Mouse (Mus musculus): ENCODE data around the gene Akr1c12. TPM values are rescaled to one million over a fixed set of nuclear protein-coding genes. Genes with fewer than 3 reads are reported as not detected.
"Not testable (repeated sequence)": the region's sequence is repeated elsewhere in the genome, so short reads cannot be mapped to it uniquely, and the experiment has no call there.

The Akr1c12 gene
- polyA plus RNA-seq, 1 experiment = 0.84 TPM

DNA sequence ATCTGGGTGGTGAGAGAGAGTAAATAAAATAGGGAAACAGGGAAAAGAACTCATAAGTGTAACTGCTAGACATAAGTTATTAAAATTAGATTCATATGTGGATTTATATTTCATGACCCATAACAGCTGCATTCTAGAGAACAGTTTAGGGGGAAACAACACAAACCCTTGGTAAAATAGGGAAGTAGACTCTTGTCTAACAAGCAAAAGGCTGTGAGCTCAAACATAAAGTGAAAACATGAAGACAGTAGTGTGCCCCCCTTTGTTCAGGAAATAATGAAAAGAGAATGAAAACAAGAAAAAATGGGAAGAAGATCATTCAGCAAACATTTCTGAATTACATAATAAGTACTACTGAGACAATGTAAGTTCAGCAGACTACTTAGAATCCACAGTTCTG, 8.4 kb downstream of the Akr1c12 start:
- no peak overlapping the region for H3K4me3 ChIP-seq (ENCODE audit: control insufficient read depth, low read depth, low read length)
- H3K4me1 ChIP-seq (ENCODE audit: control insufficient read depth, insufficient read depth, low read length) = no peaks in the 10 kb centered on the region
- no peaks in the 10 kb centered on the region for H3K36me3 ChIP-seq (ENCODE audit: control insufficient read depth, insufficient read depth, low read length)
- H3K27ac ChIP-seq (ENCODE audit: control insufficient read depth, insufficient read depth, low read depth, low read length) = no peak overlapping the region
- no peaks in the 10 kb centered on the region for H3K27me3 ChIP-seq (ENCODE audit: control insufficient read depth, insufficient read depth, low read length)
- no peak for TF ChIP-seq POLR2A (IDR thresholded peaks at IDR 0.05; ENCODE audit: control insufficient read depth, low read depth, low read length)
- no peak for TF ChIP-seq CTCF (IDR thresholded peaks at IDR 0.05; ENCODE audit: control insufficient read depth, insufficient read depth, insufficient replicate concordance, low read depth, low read length)

DNA sequence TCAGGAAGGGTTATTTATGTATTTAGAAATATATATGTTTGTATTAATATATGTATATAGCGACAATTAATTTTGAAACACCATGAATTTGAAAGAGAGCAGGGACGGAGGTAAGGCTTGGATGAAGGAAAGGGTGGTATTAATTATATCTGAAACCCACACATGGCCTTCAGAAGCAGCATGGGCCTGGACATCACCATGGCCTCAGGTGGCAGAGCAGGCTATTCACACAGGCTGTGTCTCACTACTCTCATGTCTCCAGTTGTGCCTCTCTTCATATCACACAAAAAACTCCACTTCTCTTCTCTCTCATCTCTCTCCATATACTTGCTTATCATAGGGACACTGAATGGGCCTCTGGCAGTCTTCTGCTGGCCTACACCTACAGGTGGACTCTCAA, 13.8 kb downstream of the Akr1c12 start:
- not testable (repeated sequence) for H3K36me3 ChIP-seq (ENCODE audit: control insufficient read depth, insufficient read depth, low read length); H3K27me3 ChIP-seq (ENCODE audit: control insufficient read depth, insufficient read depth, low read length); H3K4me1 ChIP-seq (ENCODE audit: control insufficient read depth, insufficient read depth, low read length); H3K4me3 ChIP-seq (ENCODE audit: control insufficient read depth, low read depth, low read length); H3K27ac ChIP-seq (ENCODE audit: control insufficient read depth, insufficient read depth, low read depth, low read length)

- Histone ChIP-seq H3K27me3 (ENCODE audit: control insufficient read depth, insufficient read depth, low read length) (no peaks in the 10 kb centered on the region), H3K4me1 (ENCODE audit: control insufficient read depth, insufficient read depth, low read length) (no peaks in the 10 kb centered on the region), H3K27ac (ENCODE audit: control insufficient read depth, insufficient read depth, low read depth, low read length) (no peak overlapping the region), H3K4me3 (ENCODE audit: control insufficient read depth, low read depth, low read length) (no peak overlapping the region), H3K36me3 (ENCODE audit: control insufficient read depth, insufficient read depth, low read length) (no peaks in the 10 kb centered on the region)
- TF ChIP-seq CTCF (IDR thresholded peaks at IDR 0.05; ENCODE audit: control insufficient read depth, insufficient read depth, insufficient replicate concordance, low read depth, low read length) (no peak), POLR2A (IDR thresholded peaks at IDR 0.05; ENCODE audit: control insufficient read depth, low read depth, low read length) (no peak)
Measured at GRCm38 (mm10) chr13:4265047-4265446, 14.2 kb downstream of the Akr1c12 start.

- Histone ChIP-seq H3K36me3 (ENCODE audit: control insufficient read depth, insufficient read depth, low read length) (no peaks in the 10 kb centered on the region), H3K27ac (ENCODE audit: control insufficient read depth, insufficient read depth, low read depth, low read length) (no peak overlapping the region), H3K4me3 (ENCODE audit: control insufficient read depth, low read depth, low read length) (no peak overlapping the region), H3K4me1 (ENCODE audit: control insufficient read depth, insufficient read depth, low read length) (no peaks in the 10 kb centered on the region), H3K27me3 (ENCODE audit: control insufficient read depth, insufficient read depth, low read length) (no peaks in the 10 kb centered on the region)
- TF ChIP-seq POLR2A (IDR thresholded peaks at IDR 0.05; ENCODE audit: control insufficient read depth, low read depth, low read length) (no peak), CTCF (IDR thresholded peaks at IDR 0.05; ENCODE audit: control insufficient read depth, insufficient read depth, insufficient replicate concordance, low read depth, low read length) (no peak)
Measured at GRCm38 (mm10) chr13:4264612-4265011, 14.6 kb downstream of the Akr1c12 start.

DNA sequence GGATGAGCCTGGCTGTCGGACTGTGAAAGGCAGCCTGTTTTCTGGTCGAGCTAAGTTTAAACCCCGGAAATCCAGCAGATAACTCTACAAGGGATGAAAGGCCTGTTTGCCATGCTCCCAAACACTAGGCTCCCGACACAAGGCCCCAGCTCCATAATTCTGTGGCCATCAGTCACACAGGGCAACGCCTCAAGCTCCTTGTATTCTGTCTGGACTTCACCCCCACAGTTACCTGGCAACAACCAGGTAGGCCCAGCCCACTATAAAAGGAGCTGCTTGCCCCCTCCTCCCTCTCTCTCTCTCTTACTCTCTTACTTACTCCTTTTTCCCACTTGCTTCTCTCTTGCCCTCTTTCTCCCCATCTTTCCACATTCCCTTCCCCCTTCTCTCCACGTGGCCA, 21.9 kb downstream of the Akr1c12 start:
- H3K4me1 ChIP-seq (ENCODE audit: control insufficient read depth, insufficient read depth, low read length) = no peaks in the 10 kb centered on the region
- TF ChIP-seq CTCF (IDR thresholded peaks at IDR 0.05; ENCODE audit: control insufficient read depth, insufficient read depth, insufficient replicate concordance, low read depth, low read length) (no peak), POLR2A (IDR thresholded peaks at IDR 0.05; ENCODE audit: control insufficient read depth, low read depth, low read length) (no peak)
- H3K36me3 ChIP-seq (ENCODE audit: control insufficient read depth, insufficient read depth, low read length) = no peaks in the 10 kb centered on the region
- no peak overlapping the region for H3K27ac ChIP-seq (ENCODE audit: control insufficient read depth, insufficient read depth, low read depth, low read length)
- H3K27me3 ChIP-seq (ENCODE audit: control insufficient read depth, insufficient read depth, low read length) = no peaks in the 10 kb centered on the region
- H3K4me3 ChIP-seq (ENCODE audit: control insufficient read depth, low read depth, low read length) = no peak overlapping the region

- not testable (repeated sequence) for H3K4me1 ChIP-seq (ENCODE audit: control insufficient read depth, insufficient read depth, low read length); H3K36me3 ChIP-seq (ENCODE audit: control insufficient read depth, insufficient read depth, low read length); H3K27ac ChIP-seq (ENCODE audit: control insufficient read depth, insufficient read depth, low read depth, low read length); H3K4me3 ChIP-seq (ENCODE audit: control insufficient read depth, low read depth, low read length); H3K27me3 ChIP-seq (ENCODE audit: control insufficient read depth, insufficient read depth, low read length)
Measured at GRCm38 (mm10) chr13:4256894-4257293, 22.3 kb downstream of the Akr1c12 start.

DNA sequence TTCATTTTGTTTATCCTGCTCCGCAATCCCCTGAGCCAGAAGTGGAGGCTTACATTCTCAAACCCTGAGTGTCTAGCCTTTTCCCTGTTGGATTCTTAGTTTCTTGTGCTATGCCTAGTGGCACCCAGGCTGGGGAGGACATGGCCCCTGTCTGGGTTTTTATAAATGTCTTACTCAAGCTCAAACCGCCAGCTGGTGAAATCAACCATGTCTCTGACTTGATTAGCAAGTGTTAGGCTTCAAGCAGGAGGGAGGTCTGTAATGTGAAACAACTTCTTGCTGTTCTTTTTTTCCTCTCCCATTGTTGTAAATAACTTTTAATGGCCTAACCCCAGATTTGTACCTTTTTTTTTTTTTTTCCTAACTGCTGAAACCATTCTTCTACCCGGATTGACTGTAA, 29.9 kb downstream of the Akr1c12 start:
- no peaks in the 10 kb centered on the region for H3K36me3 ChIP-seq (ENCODE audit: control insufficient read depth, insufficient read depth, low read length)
- H3K4me1 ChIP-seq (ENCODE audit: control insufficient read depth, insufficient read depth, low read length) = peaks cover 6% of the 10 kb centered on the region
- no peak overlapping the region for H3K4me3 ChIP-seq (ENCODE audit: control insufficient read depth, low read depth, low read length)
- H3K27ac ChIP-seq (ENCODE audit: control insufficient read depth, insufficient read depth, low read depth, low read length) = no peak overlapping the region
- no peak for TF ChIP-seq CTCF (IDR thresholded peaks at IDR 0.05; ENCODE audit: control insufficient read depth, insufficient read depth, insufficient replicate concordance, low read depth, low read length)
- no peak for TF ChIP-seq POLR2A (IDR thresholded peaks at IDR 0.05; ENCODE audit: control insufficient read depth, low read depth, low read length)
- no peaks in the 10 kb centered on the region for H3K27me3 ChIP-seq (ENCODE audit: control insufficient read depth, insufficient read depth, low read length)

- Histone ChIP-seq H3K4me3 (ENCODE audit: control insufficient read depth, low read depth, low read length) (peak overlapping the region; percentile 63), H3K27ac (ENCODE audit: control insufficient read depth, insufficient read depth, low read depth, low read length) (no peak overlapping the region), H3K27me3 (ENCODE audit: control insufficient read depth, insufficient read depth, low read length) (no peaks in the 10 kb centered on the region), H3K4me1 (ENCODE audit: control insufficient read depth, insufficient read depth, low read length) (peaks cover 6% of the 10 kb centered on the region), H3K36me3 (ENCODE audit: control insufficient read depth, insufficient read depth, low read length) (no peaks in the 10 kb centered on the region)
- TF ChIP-seq POLR2A (IDR thresholded peaks at IDR 0.05; ENCODE audit: control insufficient read depth, low read depth, low read length) (no peak), CTCF (IDR thresholded peaks at IDR 0.05; ENCODE audit: control insufficient read depth, insufficient read depth, insufficient replicate concordance, low read depth, low read length) (no peak)
Measured at GRCm38 (mm10) chr13:4244861-4245559, 34.2 kb downstream of the Akr1c12 start.
